Mouse (Mus musculus): ENCODE results near the gene Lhfpl2.

Gene Lhfpl2

GRCm38 (mm10) chr13:94174577-94175279, 117.1 kb downstream of the Lhfpl2 start:
- no peak for DNase-seq (ENCODE audit: extremely low spot score)

DNA sequence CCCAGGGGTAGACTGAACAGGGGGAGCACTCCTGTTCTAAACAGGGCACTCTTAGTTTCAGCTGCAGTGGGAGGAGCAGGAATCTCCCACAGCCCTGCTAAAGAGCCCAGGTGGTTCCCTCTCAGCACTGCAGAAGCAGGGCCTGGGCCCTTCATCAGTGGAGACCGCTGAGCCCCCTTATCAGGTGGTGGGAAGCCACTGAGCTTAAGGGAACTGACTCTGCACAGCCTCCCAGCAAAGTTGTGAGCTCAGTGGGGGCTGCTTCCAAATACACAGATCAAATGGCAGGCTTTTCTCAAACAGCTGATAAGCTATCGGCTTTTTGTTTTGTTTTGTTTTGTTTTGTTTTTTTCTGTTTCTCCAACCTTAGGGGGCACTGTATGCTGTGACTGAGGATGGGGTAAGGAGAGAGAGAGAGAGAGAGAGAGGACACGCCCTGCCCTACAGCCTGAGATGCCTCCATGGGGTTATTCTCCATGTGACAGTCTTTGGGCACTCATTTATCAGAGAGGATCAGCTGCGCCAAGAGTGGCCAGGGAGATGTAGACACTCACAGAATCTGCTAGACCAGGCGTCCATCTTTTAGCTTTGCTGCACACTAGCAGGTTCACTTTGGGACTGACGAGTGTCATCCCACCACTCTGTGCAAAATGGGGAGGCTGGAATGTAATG, 117.9 kb downstream of the Lhfpl2 start:
- DNase-seq (ENCODE audit: extremely low spot score) = no peak

- DNase-seq (ENCODE audit: extremely low spot score) = peak; percentile 40
Observed at GRCm38 (mm10) chr13:94177148-94177547, 119.6 kb downstream of the Lhfpl2 start.

DNA sequence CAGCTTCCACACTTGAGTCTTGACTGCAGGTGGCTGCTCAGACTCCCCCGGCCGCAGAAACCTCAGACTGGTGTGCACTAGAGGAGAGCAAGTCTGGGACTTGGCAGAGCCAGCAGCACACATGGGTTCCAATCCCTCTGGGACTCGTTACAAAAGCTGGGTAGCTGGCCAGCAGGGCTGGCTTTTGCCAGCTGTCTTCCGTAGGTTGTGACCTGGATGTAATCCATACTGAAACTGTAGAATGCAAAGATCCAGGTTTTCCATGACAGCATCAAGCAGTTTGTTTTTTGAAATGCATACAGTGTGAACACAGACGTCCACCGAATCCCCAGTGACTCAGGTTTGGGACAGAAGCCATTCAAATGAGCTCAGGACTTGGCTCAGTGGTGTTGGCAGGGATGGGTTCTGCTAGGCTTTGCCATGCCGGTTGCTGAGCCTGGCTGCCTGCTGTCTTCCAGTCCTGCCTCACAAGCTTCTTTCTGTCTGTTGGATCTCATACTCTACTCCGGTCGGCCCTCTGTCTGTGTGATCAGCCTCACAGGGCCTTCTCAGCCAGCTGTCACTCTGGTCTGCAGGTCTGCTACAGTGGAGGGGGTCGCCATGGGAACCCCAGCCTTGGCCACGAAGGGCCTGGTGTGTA, 120.9 kb downstream of the Lhfpl2 start:
- DNase-seq (ENCODE audit: extremely low spot score) = no peak

GRCm38 (mm10) chr13:94180477-94181420, 123.2 kb downstream of the Lhfpl2 start:
- no peak for DNase-seq (ENCODE audit: extremely low spot score)

GRCm38 (mm10) chr13:94182026-94182425, 124.4 kb downstream of the Lhfpl2 start:
- DNase-seq (ENCODE audit: extremely low spot score) = no peak

DNA sequence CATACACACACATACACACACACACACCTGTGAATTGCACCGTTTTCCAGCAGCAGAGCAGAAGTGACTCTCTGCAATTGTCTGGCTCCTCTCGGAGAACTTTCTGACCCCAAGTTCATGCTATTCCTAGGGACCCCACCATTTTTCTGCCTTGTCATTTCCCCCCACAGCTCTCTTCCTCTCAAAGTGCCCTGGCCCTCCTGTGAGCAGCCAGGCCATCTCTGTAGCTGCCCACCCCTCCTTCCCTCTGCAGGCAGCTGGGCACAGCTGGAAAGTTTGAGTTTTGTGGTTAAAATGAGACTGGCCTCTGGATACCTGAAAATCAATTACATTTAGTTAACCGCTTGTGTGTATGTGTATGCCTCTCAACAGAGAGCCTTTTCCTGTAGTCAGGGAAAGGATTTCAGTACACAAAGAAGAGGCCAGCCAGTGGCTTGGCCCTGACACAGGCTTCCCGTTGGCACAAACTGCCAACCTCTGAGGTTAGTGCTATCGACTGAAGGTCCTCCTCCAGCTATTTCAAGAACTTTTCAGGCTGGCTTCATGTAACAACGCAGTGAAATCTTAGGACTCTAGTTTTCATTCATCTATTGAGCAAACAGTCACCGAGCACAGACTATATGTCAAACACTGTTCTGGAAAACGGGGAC, 125.9 kb downstream of the Lhfpl2 start:
- no peak for DNase-seq (ENCODE audit: extremely low spot score)

GRCm38 (mm10) chr13:94184726-94185456, 127.3 kb downstream of the Lhfpl2 start:
- DNase-seq (ENCODE audit: extremely low spot score) = no peak

- no peak for DNase-seq (ENCODE audit: extremely low spot score)
Observed at GRCm38 (mm10) chr13:94185631-94186030, 128.0 kb downstream of the Lhfpl2 start.

- DNase-seq (ENCODE audit: extremely low spot score) = no peak
Observed at GRCm38 (mm10) chr13:94188200-94189086, 130.8 kb downstream of the Lhfpl2 start.

- no peak for DNase-seq (ENCODE audit: extremely low spot score)
Observed at GRCm38 (mm10) chr13:94190386-94190785, 132.8 kb downstream of the Lhfpl2 start.

- DNase-seq (ENCODE audit: extremely low spot score) = no peak
Observed at GRCm38 (mm10) chr13:94193227-94193626, 135.6 kb downstream of the Lhfpl2 start.

GRCm38 (mm10) chr13:94198616-94199015, 141.0 kb downstream of the Lhfpl2 start:
- no peak for DNase-seq (ENCODE audit: extremely low spot score)

DNA sequence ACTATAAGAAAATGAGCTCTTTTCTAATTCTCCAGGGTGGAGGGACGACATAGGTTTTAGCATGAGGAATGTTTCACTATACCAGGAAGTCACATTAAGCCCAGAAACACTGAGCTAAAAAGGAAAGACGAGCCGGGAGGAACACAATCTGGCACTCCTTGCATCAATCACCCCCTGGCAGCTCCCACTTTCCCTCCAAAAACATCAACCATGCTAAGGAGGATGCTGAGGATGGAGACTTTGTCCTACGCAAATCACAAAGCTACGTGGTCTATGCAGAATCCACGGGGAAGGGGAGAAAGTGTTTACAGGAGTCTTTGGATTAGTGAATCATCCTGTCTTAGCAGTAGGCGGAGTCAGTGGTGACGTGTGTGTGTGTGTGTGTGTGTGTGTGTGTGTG, 142.2 kb downstream of the Lhfpl2 start:
- no peak for DNase-seq (ENCODE audit: extremely low spot score)

- peak; percentile 48 for DNase-seq (ENCODE audit: extremely low spot score)
Observed at GRCm38 (mm10) chr13:94205234-94205633, 147.6 kb downstream of the Lhfpl2 start.

DNA sequence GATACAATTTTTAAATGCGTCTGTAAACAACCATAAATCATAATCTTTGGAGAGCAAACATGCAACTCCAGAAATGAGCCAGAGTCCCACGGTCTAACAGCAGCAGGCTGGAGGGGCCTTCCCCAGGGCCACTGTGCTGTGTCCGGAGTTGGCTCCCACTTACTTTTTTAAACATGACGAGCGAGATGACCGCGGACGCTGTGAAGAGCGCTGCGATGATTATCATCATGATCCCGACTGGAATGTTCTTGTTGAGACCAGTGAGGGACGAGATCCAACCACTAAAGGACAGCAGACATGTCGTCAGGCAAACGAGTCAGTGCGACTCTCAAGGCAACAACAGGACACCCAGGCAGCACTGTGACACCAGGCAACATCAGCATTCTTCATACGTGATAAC, 150.4 kb downstream of the Lhfpl2 start:
- DNase-seq (ENCODE audit: extremely low spot score) = no peak

DNA sequence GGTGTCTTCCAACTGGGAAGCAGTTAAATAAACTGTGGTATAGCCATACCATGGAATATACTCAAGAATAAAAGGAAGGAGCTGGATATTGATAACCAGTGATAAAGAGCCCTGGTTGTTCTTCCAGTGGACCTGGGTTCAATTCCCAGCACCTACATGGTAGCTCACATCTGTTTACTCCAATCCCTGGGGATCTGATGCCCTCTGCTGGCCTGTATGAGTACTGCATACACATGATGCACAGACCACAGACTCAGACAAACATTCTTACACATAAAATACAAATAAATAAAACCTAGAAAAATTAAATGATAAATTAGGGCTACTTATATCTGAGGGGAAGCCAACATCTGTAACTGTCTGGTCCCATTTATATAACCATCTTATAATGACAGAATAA, 151.3 kb downstream of the Lhfpl2 start:
- DNase-seq (ENCODE audit: extremely low spot score) = no peak

DNA sequence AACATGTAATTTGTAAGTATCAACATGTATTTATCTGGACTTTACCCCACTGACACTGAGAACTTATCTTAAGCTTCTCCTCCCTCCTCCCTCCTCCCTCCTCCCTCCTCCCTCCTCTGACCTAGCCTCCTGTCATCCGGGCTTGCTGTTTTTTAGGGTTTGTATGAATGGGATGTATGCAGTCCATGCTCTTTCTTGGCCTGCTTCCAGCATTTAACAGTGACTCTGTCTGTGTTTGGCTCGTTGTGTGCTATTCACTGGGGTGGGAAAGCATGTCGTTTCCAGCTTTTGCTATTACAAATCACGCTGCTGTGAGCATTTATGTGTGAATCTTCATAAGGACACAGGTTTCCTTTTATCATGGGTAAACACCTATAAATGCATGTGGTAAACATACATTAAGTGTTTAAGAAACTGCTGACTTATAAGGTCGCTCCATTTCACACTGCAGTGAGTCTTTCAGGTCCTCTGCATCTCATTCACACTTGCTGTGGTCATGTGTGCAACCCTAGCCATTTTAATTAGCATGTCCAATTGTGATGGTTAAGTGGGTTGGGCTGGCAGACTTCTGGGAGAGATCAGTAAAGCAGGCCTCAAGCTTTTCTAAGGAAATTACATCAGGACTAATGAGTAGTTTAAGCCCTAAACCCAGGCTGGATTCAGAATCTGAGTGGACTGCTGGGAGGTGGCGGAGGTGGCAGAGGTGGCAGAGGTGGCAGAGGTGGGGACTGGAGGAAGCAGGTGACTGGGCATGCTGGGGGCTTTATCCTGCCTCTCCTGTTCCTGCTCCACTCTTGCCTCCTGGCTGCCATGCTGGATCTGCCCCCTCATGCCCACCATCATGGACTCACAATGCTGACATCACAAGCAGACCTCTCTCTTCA, 153.9 kb downstream of the Lhfpl2 start:
- DNase-seq (ENCODE audit: extremely low spot score) = no peak

DNA sequence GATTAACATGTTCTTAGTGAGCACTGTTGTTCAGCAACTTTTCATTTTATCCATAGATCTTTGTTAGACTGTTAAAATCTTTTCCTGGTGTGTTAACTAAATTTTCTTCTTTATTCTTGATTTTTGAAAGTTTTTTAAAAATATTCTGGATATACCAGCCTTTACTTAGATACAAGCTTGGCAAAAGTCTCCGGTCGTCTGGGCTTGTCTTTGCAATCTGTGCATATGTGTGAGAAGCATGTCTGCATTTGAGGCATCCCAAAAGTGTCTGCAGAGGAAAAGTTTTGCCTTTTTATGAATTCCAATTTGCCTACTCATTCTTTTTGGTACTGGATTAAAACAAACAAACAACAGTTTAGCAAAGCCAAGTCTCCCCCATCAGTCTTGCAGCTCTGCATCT, 154.6 kb downstream of the Lhfpl2 start:
- no peak for DNase-seq (ENCODE audit: extremely low spot score)

Measured in embryo, embryonic 9.5 days (tissue).